Mouse (Mus musculus) embryonic facial prominence, embryonic 14.5 days (tissue): ENCODE results near the gene Sebox. TPM values are rescaled to one million over a fixed set of nuclear protein-coding genes. Genes with fewer than 3 reads are reported as not detected.
"Not testable (repeated sequence)": the region's sequence is repeated elsewhere in the genome, so short reads cannot be mapped to it uniquely, and the experiment has no call there.

Source experiments
- ATAC-seq: fragments of 200-750 bp; cut with Nextera tagmentation; 2 replicates; pipeline ENCODE4 v1.8.0; 2017; ENCODE audit warnings: low read depth, moderate number of reproducible peaks, moderate TSS enrichment
- DNase-seq: peaks from one replicate; pipeline ENCODE4 v3.0.0-alpha.2; 2015; ENCODE audit warnings: low spot score
- H3K27ac ChIP-seq: fragments of 300-500 bp; sonication (generic); replicated peaks from 2 replicates; pipeline ENCODE4 v1.5.1; 2014; ENCODE audit warnings: low read depth, mild to moderate bottlenecking, low read length, moderate library complexity
- H3K27me3 ChIP-seq: fragments of 300-500 bp; sonication (generic); replicated peaks from 2 replicates; pipeline ENCODE4 v1.6.1; 2014; ENCODE audit warnings: low read length; ENCODE audit not compliant: control insufficient read depth, insufficient read depth
- H3K36me3 ChIP-seq: fragments of 300-500 bp; sonication (generic); 2 replicates; pipeline ENCODE4 v1.6.1; 2014; ENCODE audit warnings: low read length, mixed read lengths; ENCODE audit not compliant: control insufficient read depth, insufficient read depth
- H3K4me1 ChIP-seq: fragments of 300-500 bp; sonication (generic); 2 replicates; pipeline ENCODE4 v1.6.1; 2014; ENCODE audit warnings: antibody characterized with exemption, low read length; ENCODE audit not compliant: control insufficient read depth, insufficient read depth
- H3K4me2 ChIP-seq: fragments of 300-500 bp; sonication (generic); 2 replicates; pipeline ENCODE4 v1.6.1; 2014; ENCODE audit warnings: low read depth, mild to moderate bottlenecking, low read length, moderate library complexity, mixed read lengths
- H3K4me3 ChIP-seq: fragments of 300-500 bp; sonication (generic); 2 replicates; pipeline ENCODE4 v1.5.1; 2014; ENCODE audit warnings: low read depth, mild to moderate bottlenecking, low read length
- H3K9ac ChIP-seq: fragments of 300-500 bp; sonication (generic); 2 replicates; pipeline ENCODE4 v1.6.1; 2014; ENCODE audit warnings: low read depth, mild to moderate bottlenecking, low read length, moderate library complexity, mixed read lengths
- H3K9me3 ChIP-seq: fragments of 300-500 bp; sonication (generic); 2 replicates; pipeline ENCODE4 v1.6.1; 2016; ENCODE audit warnings: low read length; ENCODE audit not compliant: control insufficient read depth
- WGBS: fragments of 180-500 bp; shearing (Covaris S2); extraction: QIAGEN DNeasy Blood & Tissue Kit; methylation state at CpG from one replicate; pipeline ENCODE4 v1.1.7; 2014; 5-methylcytosine and 5-hydroxymethylcytosine counted together
- polyA plus RNA-seq: library from polyadenylated mRNA; unstranded; fragments of >200 nt; fragmentation: Nextera tagmentation; extraction: Ambion mirVana; gene quantifications from 2 replicates; pipeline ENCODE4 v1.2.1, GENCODE M21; 2014

Sebox gene
- polyA plus RNA-seq, 1 experiment from 2014 or later, result 0.17 TPM

DNA sequence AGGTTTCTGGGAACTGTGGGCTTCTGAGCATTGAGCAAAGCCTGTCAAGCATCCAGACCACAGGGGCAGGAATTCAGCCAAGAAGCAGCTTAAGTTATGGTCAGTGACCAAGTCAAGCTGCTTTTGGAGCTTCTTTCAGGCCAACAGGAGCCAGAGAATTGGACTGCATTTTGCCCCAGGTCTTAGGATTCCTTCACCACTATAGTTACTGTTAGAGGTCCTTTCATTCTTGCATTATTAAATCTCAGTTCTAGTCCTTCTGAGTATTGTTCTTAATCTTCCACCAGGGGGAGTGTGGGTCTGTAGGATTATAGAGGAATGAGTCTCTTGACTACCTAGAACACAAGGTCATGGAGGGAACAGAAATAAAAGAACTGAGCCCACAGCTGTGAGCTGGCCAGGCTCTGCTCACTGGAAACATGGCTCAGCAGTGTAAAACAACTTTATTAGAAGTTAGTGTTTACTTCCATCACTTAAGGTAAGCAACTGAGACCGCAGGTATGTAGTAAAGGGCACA is 19.3 kb downstream of the Sebox start:
- H3K4me2 ChIP-seq, result no peak overlapping the region
- no peak overlapping the region for H3K4me3 ChIP-seq
- H3K9me3 ChIP-seq, result no peaks in the 10 kb centered on the region
- H3K27me3 ChIP-seq, result no peaks in the 10 kb centered on the region
- no peaks in the 10 kb centered on the region for H3K4me1 ChIP-seq
- WGBS, result 73% methylated on average over 1 of the region's 1 CpGs
- no peak overlapping the region for H3K27ac ChIP-seq
- H3K9ac ChIP-seq, result no peak overlapping the region
- peak; percentile 27 for DNase-seq
- ATAC-seq, result no peak
- peaks cover 100% of the 10 kb centered on the region for H3K36me3 ChIP-seq

DNA sequence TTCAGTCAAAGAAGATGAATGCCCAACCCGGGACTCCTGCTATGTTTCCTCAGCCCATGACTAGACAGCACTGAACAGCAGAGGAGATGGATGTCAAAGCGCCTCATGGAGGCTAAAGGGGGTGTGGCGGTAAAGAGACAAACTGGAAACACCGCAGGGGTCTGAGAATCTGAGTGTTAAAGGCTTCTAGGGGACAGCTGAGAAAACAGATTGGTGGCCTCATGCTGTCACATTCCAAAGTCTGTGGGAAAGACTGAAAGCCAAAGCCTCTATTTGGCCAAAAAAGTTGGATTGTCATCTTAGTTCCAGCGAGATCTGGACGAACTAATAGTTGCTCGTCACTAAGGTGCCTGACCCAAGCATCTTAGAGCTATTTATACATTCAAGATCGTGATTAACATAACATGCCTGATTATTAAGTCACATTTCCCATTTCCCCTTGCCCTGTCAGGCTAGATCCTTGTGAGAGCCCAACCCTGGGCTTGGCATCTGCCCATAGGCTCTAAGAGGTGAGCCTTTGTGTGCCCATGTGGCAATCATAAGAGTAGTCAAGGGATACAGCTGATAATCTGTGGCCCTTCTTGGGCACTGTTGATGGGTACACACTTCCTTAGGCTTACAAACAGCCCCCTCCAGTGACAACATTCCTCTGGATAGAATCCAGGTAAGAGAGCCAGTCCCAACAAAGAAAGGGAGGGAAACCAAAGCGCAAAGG is 20.2 kb downstream of the Sebox start:
- Histone ChIP-seq H3K9ac (no peak overlapping the region), H3K4me1 (no peaks in the 10 kb centered on the region), H3K9me3 (no peaks in the 10 kb centered on the region), H3K36me3 (peaks cover 100% of the 10 kb centered on the region), H3K4me3 (no peak overlapping the region), H3K27me3 (no peaks in the 10 kb centered on the region), H3K27ac (no peak overlapping the region), H3K4me2 (no peak overlapping the region)
- 77% methylated on average over 9 of the region's 9 CpGs for WGBS
- DNase-seq (no peak), ATAC-seq (no peak)

DNA sequence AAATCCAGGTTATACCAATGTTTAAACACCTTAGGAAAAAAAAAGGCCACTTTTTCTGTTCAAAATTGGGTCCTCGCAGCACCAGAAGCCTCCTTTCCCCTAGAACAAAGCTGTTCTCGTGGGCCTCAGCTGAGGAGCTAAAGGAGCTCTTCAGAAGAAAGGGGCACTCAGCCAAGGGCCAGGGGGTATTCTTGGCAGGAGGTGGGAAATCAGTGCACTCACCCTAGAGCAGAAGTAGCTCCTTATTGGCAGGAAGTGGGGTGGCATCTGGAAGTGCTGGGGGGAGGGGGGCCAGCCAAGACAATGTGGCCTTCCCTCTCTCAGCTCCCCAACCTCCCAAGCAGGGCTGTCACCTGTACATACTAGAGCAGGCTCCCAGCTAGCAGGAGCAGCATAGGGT is 21.6 kb downstream of the Sebox start:
- H3K36me3 ChIP-seq, result peaks cover 97% of the 10 kb centered on the region
- ATAC-seq (no peak), DNase-seq (no peak)
- H3K27ac ChIP-seq, result no peak overlapping the region
- H3K9ac ChIP-seq, result no peak overlapping the region
- H3K4me3 ChIP-seq, result no peak overlapping the region
- no peaks in the 10 kb centered on the region for H3K9me3 ChIP-seq
- no peaks in the 10 kb centered on the region for H3K4me1 ChIP-seq
- no peak overlapping the region for H3K4me2 ChIP-seq
- 77% methylated on average over 2 of the region's 2 CpGs for WGBS
- no peaks in the 10 kb centered on the region for H3K27me3 ChIP-seq

DNA sequence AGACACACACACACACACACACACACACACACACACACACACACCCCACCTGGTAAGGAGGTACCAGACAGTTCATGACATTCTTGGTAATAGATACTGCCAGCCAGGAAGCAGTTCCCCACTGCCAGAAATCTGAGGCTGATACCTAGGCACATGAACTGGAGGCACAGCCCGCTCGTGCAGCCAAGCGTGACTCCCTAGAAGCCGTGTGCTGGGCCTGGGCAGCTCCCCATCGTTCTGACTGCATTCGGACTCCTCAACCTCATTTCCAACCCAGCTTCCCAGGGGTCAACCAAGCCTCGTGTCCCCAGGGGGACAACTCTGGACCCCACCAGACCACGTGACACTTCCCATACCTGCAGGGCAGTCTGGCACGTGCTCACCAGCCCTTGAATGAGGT is 25.5 kb downstream of the Sebox start:
- no peak overlapping the region for H3K27ac ChIP-seq
- H3K9ac ChIP-seq, result no peak overlapping the region
- no peaks in the 10 kb centered on the region for H3K4me1 ChIP-seq
- H3K9me3 ChIP-seq, result no peaks in the 10 kb centered on the region
- H3K4me3 ChIP-seq, result no peak overlapping the region
- 82% methylated on average over 9 of the region's 9 CpGs for WGBS
- ATAC-seq (no peak), DNase-seq (no peak)
- H3K4me2 ChIP-seq, result no peak overlapping the region
- no peaks in the 10 kb centered on the region for H3K27me3 ChIP-seq
- peaks cover 77% of the 10 kb centered on the region for H3K36me3 ChIP-seq

DNA sequence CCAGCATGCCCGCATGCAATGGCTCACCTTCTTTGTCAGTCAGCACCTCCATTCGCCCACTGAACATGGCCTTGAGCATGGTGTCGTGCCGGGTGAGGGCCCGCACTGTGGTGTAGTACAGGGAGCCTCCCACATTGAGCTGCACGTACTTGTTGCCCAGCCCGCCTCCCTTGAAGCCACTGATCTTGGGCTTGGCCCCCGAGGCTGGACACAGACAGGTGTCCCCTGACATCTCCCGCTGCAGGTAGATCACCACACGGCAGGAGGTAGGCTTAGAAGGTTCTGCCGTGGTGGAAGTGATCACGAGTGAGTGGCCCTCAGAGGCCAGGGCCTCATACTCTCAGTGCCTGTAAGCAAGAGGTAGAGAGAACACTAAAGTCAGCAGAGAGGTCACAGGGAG is 26.8 kb downstream of the Sebox start:
- WGBS, result 95% methylated on average over 12 of the region's 12 CpGs
- H3K36me3 ChIP-seq, result peaks cover 64% of the 10 kb centered on the region
- H3K27ac ChIP-seq, result no peak overlapping the region
- no peaks in the 10 kb centered on the region for H3K27me3 ChIP-seq
- H3K4me1 ChIP-seq, result peaks cover 8% of the 10 kb centered on the region
- no peak overlapping the region for H3K4me3 ChIP-seq
- H3K4me2 ChIP-seq, result no peak overlapping the region
- no peaks in the 10 kb centered on the region for H3K9me3 ChIP-seq
- DNase-seq (no peak), ATAC-seq (no peak)
- no peak overlapping the region for H3K9ac ChIP-seq

DNA sequence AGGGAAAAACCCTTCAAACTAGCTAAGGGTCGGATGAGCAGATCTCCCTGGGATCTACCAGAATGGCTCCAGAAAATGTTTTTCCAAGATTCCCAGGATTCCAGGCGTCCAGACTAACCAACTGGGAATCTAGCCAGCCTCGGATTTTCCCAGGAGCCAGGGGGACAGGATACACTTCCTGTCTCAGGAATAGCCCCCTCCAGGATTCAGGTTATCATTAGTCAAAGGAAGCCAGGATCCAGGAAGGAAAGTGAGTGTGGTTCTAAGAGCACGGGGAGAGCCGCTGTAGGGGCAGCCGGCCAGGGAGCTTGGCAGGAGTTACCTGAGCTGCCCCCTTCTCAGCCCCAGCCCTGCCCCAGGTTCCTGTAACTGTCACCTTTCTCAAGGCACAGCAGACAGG is 27.8 kb downstream of the Sebox start:
- H3K4me2 ChIP-seq, result no peak overlapping the region

DNA sequence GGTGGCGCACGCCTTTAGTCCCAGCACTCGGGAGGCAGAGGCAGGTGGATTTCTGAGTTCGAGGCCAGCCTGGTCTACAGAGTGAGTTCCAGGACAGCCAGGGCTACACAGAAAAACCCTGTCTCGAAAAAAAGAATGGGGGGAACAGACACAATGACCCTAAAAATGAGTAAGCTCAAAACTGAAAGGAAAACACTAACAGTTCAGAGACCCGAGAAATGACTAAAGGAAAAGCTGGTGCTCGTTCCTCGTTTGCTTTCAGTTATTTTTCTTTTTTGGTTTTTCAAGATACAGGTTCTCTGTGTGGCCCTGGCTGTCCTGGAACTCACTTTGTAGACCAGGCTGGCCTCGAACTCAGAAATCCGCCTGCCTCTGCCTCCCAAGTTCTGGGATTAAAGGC is 28.3 kb downstream of the Sebox start:
- not testable (repeated sequence) for H3K4me2 ChIP-seq, H3K27me3 ChIP-seq, H3K9me3 ChIP-seq, H3K4me3 ChIP-seq, H3K4me1 ChIP-seq, ATAC-seq, DNase-seq, H3K9ac ChIP-seq, H3K27ac ChIP-seq
- WGBS, result 91% methylated on average over 10 of the region's 10 CpGs
- peaks cover 49% of the 10 kb centered on the region for H3K36me3 ChIP-seq

More for the DNA sequence above, 27.8 kb downstream of the Sebox start:
- peaks cover 10% of the 10 kb centered on the region for H3K4me1 ChIP-seq
- 59% methylated on average over 6 of the region's 6 CpGs for WGBS
- H3K9ac ChIP-seq, result no peak overlapping the region
- H3K27ac ChIP-seq, result no peak overlapping the region; the same call in 1 of the 2 replicates
- ATAC-seq, result no peak
- H3K36me3 ChIP-seq, result peaks cover 54% of the 10 kb centered on the region
- H3K9me3 ChIP-seq, result no peaks in the 10 kb centered on the region
- no peaks in the 10 kb centered on the region for H3K27me3 ChIP-seq
- DNase-seq, result peak; percentile 46
- no peak overlapping the region for H3K4me3 ChIP-seq

DNA sequence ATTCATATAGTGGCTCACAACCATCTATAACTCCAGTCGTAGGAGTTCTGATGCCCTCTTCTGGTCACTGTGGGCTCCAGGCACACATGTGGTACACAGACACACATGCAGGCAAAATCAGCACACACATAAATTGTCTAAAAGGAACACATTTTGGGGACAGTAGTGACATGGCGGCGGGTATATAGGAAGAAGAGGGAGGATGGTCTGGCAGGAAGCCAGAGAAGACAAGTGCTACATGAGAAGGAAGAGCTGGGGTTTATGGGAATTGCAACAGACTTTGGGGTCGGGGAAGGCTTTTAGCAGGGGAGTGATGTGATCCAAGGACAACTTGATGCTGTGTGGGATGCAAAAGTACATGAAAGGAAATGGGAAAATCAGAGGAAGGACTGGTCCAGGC is 31.3 kb downstream of the Sebox start:
- DNase-seq (no peak), ATAC-seq (no peak)
- Histone ChIP-seq H3K27ac (no peak overlapping the region), H3K4me2 (peak overlapping the region; percentile 75), H3K4me3 (peak overlapping the region; percentile 73), H3K9ac (no peak overlapping the region), H3K27me3 (no peaks in the 10 kb centered on the region), H3K36me3 (peaks cover 35% of the 10 kb centered on the region), H3K4me1 (peaks cover 16% of the 10 kb centered on the region), H3K9me3 (no peaks in the 10 kb centered on the region)
- 86% methylated on average over 4 of the region's 4 CpGs for WGBS
